Mouse (Mus musculus) liver, postnatal 0 days (tissue): ENCODE measurements around the gene Ppie.

Experiments
- CTCF ChIP-seq: sonication (generic); IDR thresholded peaks from 2 replicates; pipeline ENCODE4 v1.5.1; 2016; ENCODE audit warnings: antibody characterized with exemption, low read depth
- EP300 ChIP-seq: IDR thresholded peaks from 2 replicates; pipeline ENCODE4 v1.6.1; 2016; ENCODE audit warnings: antibody characterized with exemption, low read depth, mild to moderate bottlenecking

- TF ChIP-seq CTCF (no peak), EP300 (no peak)
These were observed 31.7 kb downstream of the Ppie start for GRCm38 (mm10) chr4:123108056-123108455.
